Mouse (Mus musculus): Measurements from ENCODE around the gene Adamts8. TPM values are rescaled to one million over a fixed set of nuclear protein-coding genes. Genes with fewer than 3 reads are reported as not detected.
A peak's percentile ranks its signal among the peaks of the same experiment; 100 is the strongest.

Gene Adamts8
- 1 to 10 TPM; 4.0 to 4.1 TPM for total RNA-seq (2021)

DNA sequence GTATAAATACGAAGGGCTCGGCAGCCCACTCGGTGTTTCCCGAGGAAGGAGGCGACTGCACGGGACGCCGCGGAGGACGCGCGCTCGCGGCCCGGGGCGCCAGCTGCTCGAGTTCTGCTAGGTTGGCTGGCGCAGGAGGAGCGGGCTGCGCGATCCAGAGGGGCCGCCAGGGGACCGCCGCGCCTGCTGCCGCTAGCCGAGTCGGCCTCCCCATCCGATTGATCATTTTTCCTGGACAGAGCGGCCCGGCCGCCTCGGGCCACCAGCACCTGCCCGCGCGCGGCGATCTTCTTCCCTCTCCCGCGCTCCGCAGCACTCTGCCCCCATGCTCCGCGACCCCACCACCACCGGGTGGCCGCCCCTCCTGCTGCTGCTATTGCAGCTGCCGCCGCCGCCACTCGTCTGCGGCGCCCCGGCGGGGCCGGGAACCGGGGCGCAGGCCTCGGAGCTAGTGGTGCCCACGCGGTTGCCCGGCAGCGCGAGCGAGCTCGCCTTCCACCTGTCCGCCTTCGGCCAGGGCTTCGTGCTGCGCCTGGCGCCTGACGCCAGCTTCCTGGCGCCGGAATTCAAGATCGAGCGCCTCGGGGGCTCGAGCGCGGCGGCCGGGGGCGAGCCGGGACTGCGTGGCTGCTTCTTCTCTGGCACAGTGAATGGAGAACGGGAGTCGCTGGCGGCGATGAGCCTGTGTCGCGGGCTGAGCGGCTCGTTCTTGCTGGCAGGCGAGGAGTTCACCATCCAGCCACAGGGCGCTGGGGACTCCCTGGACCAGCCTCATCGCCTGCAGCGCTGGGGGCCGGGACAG lies at the start of gene Adamts8:
Gene Adamts8, plus strand, starts transcription at position 51 of the 802 bp plus-strand sequence.
- DNase-seq (ENCODE audit: low spot score in 2 of 2), result peak; percentile 47 to 59
- intact Hi-C loops (cut with DNase I), result loop anchor here (2.0 kb wide), 2 partner anchors 88 to 140 kb away; partner anchors contain the start of gene Zbtb44

DNA sequence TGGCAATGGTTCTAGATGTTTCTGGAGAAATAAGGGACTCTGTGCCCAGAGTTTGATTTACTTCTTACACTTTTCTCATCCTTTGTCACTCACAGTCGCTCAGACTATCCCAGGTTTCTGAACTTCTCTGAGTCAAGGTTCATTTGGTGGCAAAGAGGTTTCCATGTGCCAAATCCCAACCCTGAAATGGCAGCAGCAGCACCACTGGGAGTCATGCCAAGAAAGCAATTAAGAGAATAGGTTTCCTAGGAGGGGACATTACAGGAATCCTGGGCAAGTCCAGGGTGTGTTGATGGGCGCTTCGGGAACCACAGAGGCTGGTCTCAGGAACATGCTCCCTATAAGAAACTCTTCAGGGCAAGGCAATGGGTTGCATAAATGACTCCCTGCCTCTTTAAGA lies 46.7 kb upstream of the Adamts8 start:
- no peak for DNase-seq (ENCODE audit: low spot score in 2 of 2)
- intact Hi-C loops (cut with DNase I), result no loop called here

DNA sequence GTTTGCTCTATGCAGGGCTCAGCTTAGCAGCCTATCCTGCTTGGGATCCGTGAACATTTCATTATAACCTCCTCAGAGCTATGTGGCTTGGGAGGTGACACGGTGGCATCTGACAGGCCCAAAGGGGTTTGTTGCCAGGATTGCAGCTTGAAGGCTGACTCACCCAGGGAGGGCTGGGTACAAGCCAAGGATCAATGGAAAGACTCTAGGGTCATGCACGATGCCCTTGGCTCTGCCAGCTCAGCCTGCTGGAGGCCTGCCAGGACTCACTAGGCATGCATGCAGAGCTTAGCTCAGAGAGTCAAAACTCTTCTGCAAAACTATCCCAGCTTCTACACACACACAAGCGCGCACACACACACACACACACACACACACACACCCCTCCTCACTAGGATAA lies 45.6 kb upstream of the Adamts8 start:
- peak in 1 of 2 experiments; percentile 26 for DNase-seq (ENCODE audit: low spot score in 2 of 2)
- intact Hi-C loops (cut with DNase I), result no loop called here

DNA sequence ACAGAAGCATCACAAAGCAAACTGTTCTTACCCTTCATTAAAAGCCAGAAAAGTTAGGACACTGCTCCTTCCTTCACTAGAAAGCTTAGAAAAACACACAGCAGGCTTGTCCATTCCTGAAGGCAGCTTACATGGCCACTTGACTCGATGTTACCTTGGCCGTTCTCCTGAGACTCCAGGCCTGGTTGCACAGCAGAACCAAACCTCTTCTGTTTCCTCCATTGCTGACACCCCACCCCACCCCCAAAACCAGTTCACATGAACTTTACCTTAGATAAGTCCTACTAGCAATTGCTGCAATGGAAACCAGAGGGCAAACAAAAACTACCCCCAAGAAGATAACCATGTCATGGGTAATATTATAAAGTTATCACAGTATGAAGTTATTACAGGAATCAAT lies 45.2 kb upstream of the Adamts8 start:
- no peak for DNase-seq (ENCODE audit: low spot score in 2 of 2)
- intact Hi-C loops (cut with DNase I), result no loop called here

DNA sequence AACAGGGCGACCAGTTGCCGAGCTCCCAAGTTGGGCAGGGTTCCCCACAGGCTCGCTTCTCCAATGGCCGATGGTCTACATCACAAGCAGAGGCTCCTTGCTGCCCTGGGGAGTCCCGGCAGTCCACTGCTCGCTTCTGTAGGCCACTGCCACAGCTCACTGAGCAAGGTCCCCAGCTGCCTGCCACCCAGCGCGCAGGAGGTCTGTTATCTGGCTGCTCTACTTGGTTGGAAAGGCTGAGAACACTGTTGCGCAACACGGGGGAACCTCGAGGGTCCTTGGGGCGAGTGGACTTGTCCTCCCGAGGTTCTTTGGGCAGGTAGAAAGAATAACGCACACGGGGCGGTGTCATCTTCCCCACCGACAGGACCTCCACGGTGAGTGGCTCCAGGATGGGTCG lies 40.2 kb upstream of the Adamts8 start:
- intact Hi-C loops (cut with DNase I), result no loop called here
- no peak for DNase-seq (ENCODE audit: low spot score in 2 of 2)

DNA sequence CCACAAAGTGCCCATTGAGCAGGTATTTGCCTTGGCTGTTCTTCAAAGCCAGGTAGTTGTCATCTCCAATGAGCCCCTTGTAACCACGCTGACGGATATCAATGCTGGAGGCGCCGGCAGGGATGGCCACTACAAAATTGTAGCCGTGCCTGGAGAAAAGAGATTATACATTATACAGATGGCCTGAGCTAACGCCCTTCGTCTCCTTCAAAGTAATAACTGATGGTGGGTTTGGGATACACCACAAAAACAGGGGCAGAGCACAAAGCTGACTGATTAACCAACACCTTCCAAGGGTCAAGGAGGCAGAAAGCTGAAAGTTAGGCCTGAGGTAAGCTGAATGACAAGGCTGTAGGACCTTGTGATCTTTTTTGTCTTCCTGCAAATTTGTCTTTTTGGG lies 39.7 kb upstream of the Adamts8 start:
- intact Hi-C loops (cut with DNase I), result no loop called here
- no peak for DNase-seq (ENCODE audit: low spot score in 2 of 2)

DNA sequence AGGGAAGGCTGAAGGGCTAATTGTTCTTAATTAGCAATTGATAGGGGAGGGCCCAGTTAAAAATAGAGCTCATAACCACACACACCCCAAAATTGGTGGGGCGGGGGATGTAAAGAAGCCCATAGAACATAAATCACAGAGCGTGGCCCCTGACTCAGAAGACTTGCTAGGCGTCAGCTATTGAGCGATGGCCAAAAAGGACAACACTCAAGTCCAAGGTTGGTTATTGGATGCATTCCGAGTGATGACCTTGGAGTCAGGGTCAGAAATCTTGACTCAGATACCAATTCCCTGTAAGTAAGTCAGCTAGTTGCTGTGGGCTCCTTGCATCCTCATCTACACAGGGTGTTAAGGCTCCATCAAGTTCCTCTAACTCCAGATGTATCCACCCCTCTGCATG lies 39.1 kb upstream of the Adamts8 start:
- intact Hi-C loops (cut with DNase I), result no loop called here
- no peak for DNase-seq (ENCODE audit: low spot score in 2 of 2)

DNA sequence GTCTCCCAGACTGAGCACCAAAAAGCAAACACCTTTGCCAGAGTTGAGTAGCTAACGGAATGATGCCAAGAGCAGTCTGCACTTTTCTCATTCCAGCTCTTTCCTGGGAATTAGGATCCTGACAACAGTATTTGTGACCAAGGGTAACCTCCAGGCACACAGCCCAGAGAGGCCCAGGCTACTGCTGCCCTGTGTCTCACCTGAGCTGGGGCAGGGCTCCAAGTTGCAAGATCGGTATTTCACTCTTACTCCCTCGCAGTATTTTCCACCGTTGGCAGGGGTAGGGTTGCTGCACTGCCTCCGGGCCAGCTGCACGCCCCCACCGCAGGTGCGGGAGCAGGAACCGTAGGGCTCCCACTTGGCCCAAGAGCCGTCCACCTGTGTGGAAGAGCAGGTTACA lies 36.5 kb upstream of the Adamts8 start:
- intact Hi-C loops (cut with DNase I), result no loop called here
- no peak for DNase-seq (ENCODE audit: low spot score in 2 of 2)

DNA sequence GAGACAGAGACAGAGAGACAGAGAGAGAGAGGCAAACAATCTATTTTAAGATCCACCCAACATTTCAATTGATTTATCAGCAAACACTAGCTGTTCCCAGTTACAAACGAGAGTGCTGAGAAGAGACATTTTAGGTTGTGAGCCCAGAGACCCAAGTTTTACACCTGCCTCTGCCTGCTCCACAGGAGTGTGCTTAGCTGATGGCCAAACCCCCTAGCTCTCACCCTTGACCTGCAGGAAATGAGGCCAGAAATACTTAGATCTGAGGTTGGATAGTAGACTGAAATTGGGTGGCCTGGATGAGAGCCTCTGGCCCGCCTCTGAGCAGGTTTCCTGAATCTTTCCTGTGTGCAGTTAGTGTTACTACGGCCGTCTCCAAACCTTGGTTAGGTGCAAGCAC lies 35.9 kb upstream of the Adamts8 start:
- intact Hi-C loops (cut with DNase I), result no loop called here

DNA sequence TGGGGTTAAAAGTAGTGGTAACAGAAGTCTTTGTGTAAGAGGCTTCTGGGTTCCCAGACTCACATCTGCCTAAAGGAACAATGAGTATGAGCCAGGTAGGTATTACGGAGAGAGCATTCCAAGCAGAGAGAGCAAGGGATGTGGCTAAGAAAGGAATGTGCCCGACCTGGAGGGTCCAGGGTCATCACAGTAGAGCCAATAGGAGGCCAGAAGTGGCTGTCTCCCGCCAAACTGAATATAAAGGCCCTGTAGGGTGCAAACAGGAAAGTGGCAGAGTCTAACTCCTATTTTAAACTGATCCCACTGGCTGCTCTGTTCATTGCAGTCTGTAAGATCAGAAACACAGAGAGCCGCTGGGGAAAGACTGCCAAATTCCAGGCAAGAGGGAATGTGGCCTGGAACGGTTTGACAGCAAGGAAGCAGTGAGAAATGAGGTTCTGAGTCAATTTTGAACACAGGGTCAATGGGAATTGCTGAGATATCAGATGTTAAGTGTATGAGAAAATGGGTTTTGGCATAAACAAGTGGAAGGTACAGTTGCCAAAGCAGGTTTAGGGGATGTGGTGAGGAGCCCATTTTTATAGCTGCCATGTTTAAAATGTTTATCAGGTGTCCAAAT lies 34.6 kb upstream of the Adamts8 start:
- no peak for DNase-seq (ENCODE audit: low spot score in 2 of 2)

More for the DNA sequence above, 35.9 kb upstream of the Adamts8 start:
- no peak for DNase-seq (ENCODE audit: low spot score in 2 of 2)

DNA sequence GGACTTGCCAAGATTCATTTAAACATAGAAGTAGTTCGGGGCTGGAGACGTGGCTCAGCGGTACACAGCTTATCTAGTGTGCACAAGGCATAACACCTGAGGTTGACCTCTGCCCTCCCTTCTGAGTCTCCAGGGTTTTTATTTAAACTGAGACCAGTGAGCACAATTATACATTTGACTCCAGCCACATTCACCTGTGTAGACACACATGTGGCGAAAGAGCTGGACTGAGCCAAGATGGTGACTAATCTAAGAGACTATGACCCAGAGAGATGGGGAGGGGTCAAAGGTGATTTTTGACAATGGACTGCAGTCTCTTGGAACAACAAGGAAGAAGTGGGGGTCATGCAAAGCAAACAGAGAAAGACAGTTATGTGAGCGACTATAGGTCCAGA lies 34.1 kb upstream of the Adamts8 start:
- intact Hi-C loops (cut with DNase I), result no loop called here
- no peak for DNase-seq (ENCODE audit: low spot score in 2 of 2)

More for the DNA sequence above, 34.6 kb upstream of the Adamts8 start:
- intact Hi-C loops (cut with DNase I), result no loop called here

DNA sequence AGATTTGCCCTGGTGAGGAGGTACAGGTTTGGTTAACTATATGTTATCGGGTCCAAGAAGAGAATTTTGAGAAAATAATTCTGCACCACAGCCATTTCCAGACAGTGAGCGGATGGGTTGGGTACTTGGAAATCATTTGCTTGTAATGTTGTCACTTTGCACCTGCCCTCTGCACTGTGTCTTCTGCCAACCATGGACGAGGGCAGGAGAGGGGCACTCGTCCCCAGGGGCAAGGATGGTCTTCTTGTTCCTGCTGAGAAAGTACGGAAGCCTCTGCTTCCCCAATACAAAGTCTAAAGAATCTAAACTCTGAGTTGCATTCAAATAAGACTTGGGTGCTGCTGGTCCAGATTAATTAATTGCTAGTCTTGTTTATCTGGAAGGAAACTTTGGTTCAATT lies 33.4 kb upstream of the Adamts8 start:
- intact Hi-C loops (cut with DNase I), result no loop called here
- no peak for DNase-seq (ENCODE audit: low spot score in 2 of 2)

DNA sequence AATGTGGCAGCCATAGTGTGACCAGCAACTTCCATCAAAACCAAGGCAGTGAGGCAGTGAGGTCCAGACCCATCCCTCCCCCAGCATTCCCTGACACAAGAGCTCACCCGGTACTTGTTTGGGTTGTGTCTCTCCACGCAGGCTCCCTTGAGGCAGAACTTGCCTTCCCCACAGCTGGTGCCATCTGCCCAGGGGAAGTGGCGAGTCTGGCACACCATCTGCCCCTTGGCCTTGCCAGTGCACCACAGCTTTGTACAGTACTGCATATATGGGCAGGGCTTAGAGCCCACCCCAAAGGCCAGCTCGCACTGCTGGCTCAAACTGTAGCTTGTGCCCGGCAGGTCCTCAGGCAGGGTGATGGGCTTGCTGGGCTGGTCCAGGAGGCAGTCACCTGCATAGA lies 31.9 kb upstream of the Adamts8 start:
- no peak for DNase-seq (ENCODE audit: low spot score in 2 of 2)
- intact Hi-C loops (cut with DNase I), result no loop called here

DNA sequence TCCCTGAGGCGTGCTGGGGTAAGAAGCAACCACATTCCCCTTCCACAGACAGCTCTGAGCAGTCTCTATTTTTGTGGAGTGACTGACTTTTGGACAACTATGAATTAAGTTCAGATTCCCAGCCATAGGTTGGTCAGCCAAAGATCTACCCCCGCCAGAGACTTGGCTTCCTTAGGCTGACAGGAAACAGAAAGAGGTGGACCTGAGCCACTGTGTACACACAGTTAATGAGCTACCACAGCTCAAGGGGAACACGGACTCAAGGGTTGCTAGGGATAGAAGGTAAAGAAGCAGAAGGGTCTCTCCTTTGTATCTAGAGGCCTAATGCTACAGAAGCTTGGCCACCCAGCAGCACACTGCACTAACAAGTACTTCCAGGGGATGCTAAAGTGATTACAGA lies 30.2 kb upstream of the Adamts8 start:
- intact Hi-C loops (cut with DNase I), result no loop called here
- no peak for DNase-seq (ENCODE audit: low spot score in 2 of 2)

DNA sequence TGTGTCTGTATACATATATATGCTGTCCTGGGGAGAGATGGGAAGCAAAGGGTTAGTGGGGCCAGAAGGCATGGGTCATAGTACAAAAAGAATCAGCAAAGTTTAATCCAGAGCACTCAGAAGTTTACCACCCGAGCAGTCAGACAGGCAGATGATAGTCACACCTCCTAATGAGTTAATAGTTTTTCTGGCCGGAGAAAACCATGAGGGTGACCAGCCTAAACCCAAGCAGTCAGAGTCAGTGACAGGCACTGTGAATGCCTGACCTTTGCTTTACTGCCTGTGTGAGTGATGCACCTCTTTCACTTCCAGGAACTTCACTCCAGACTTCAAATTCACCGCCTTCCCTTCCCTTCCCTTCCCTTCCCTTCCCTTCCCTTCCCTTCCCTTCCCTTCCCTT lies 28.9 kb upstream of the Adamts8 start:
- DNase-seq (ENCODE audit: low spot score in 2 of 2), result no peak
- intact Hi-C loops (cut with DNase I), result no loop called here

DNA sequence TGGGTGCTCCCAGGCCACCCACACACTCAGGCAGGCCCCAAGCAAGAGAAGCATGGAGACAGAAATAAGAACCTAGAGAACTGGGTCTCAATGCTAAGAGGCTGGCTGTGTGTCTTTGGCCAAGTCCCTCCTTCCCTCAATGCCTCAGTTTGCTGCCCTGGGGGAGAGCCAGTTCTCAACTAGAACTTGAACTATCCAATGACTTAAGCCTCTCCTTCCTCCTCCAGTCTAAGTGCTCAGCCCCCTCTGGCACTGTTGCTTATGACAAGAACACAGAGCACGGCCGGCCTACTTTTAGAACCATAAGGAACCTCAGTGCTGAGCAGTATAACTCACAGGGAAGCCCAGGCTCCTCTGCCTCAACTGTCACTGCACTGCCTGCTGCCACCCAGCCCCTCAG lies 28.1 kb upstream of the Adamts8 start:
- DNase-seq (ENCODE audit: low spot score in 2 of 2), result no peak
- intact Hi-C loops (cut with DNase I), result no loop called here

DNA sequence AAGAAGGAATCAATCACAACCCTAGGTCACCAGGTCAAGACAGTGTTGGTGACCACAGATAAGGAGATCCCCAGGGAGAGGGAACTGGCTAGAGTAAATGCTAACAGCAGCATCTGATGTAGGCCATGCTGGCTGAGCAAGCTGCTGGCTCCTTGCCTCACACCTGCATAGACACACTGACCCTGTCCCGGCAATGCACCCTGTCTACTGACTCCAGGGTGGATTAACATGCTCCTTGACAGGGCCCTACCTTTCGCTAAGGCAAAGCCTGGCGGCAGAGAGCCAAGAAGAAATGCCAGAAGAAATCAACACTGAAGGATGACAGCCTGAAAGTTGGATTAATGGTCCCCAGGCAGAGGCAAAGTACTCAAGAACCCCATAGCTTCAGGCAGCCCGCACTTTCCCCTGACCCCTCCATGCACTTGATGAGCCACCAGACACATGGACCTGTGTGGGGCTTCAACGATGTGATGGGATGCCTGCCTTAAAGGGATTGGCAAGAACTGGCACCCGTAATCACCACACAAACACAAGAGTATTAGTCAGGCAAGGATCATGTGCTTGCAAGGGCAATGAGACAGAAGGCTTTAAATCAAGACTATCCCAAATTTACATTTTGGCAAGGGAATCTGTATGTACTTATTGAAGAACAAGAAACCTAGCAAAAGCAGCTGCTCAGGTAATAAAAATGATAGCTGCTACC lies 25.9 kb upstream of the Adamts8 start:
- DNase-seq (ENCODE audit: low spot score in 2 of 2), result no peak
- intact Hi-C loops (cut with DNase I), result no loop called here

DNA sequence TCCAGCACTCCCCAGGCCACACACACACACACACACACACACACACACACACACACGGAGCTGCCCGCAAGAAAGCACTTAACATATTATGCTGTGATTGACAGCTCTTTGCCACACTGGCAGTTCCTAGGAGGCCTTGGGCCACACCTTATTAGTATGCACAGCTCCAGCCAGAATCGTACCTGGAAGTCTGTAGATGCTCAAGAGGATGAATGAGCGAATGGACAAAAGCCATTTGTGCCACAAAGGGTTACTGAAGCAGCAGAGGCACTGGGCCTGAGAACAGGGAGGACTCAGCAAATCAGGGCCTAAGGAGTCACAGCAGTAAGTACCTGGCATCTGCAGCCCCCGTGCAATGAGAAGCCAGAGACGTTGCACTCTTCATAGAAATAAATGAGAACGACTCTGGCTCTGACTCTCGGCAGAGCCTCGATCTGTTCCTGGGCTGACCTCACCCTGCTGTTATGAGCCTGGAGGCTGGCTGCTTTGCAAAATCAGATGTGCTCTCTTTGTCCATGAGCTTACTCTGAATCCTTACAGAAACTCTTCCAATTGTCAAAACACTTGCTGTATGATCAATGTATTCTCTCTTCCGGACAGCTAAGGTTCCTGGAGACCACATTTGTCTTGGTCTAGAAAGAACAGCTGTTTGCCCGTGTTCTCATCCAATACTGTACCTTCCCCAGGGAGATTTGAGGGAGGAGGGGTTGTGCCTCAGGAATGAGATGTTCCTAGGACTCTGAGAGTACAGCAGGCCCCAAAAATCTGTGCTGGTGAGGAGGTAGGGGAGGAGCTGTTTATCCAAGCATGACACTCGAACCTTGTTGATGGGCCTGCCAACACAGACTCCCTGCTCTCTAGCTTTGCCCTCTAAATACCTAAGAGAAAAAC lies 23.7 kb upstream of the Adamts8 start:
- intact Hi-C loops (cut with DNase I), result no loop called here
- no peak for DNase-seq (ENCODE audit: low spot score in 2 of 2)

DNA sequence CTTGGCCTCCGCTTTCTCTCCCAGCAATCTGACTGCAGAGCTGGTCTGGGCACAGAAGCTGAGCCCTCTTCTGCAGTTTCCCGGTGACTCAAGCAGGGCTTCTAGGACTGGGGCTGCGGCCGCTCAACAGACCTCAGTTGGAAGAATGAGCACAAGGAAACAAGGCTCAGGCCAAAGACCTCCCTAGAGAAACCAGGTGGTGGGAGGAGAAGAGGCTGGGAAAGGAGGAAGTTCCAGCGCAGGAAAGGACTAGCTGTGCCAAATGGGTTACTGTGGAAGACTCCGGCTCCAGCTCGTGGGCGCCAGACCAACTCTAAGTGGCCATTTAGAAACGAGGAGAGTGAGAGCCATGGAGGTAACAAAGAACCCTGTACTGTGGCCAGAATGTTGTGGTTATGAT lies 22.7 kb upstream of the Adamts8 start:
- intact Hi-C loops (cut with DNase I), result no loop called here
- no peak for DNase-seq (ENCODE audit: low spot score in 2 of 2)

DNA sequence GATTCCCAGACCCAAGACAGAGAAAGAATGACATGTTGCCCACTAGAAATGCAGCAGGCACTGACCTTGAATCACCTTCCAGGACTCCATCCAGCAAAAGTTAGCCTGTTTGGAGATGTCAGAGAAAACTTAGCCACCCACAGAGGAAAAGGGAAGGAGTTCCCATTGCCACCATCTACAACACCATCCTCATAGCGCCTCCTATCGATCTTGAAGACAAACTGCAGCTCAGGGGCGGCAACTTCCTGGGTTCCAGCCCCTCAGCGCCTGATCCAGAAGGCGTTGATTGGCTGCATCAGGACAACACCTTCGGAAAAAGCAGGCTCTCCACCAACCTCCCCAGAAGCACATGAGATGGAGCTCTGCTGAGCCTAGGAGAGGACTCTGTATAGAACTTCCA lies 21.6 kb upstream of the Adamts8 start:
- no peak for DNase-seq (ENCODE audit: low spot score in 2 of 2)
- intact Hi-C loops (cut with DNase I), result no loop called here
